Mouse (Mus musculus) limb, embryonic 14.5 days (tissue): ENCODE data around the gene Gm10644. TPM values are rescaled to one million over a fixed set of nuclear protein-coding genes. Genes with fewer than 3 reads are reported as not detected.
"Not testable (repeated sequence)": the region's sequence is repeated elsewhere in the genome, so short reads cannot be mapped to it uniquely, and the experiment has no call there.

Experiments used
- ATAC-seq: fragments of 200-750 bp; cut with Nextera tagmentation; 2 replicates; pipeline ENCODE4 v1.8.0; 2017; ENCODE audit warnings: low read depth, moderate number of reproducible peaks, moderate TSS enrichment; ENCODE audit not compliant: low FRiP score
- DNase-seq: peaks from one replicate; pipeline ENCODE4 v3.0.0-alpha.2; 2015; ENCODE audit warnings: low spot score
- H3K27ac ChIP-seq: fragments of 300-500 bp; sonication (generic); replicated peaks from 2 replicates; pipeline ENCODE4 v1.5.1; 2014; ENCODE audit warnings: low read depth, mild to moderate bottlenecking, low read length, moderate library complexity, mixed read lengths
- H3K27me3 ChIP-seq: fragments of 300-500 bp; sonication (generic); 2 replicates; pipeline ENCODE4 v1.6.1; 2014; ENCODE audit warnings: low read length, mixed read lengths; ENCODE audit not compliant: control insufficient read depth, insufficient read depth
- H3K36me3 ChIP-seq: fragments of 300-500 bp; sonication (generic); 2 replicates; pipeline ENCODE4 v1.6.1; 2014; ENCODE audit warnings: mild to moderate bottlenecking, low read length, moderate library complexity, mixed read lengths; ENCODE audit not compliant: control insufficient read depth, insufficient read depth
- H3K4me1 ChIP-seq: fragments of 300-500 bp; sonication (generic); 2 replicates; pipeline ENCODE4 v1.6.1; 2014; ENCODE audit warnings: antibody characterized with exemption, low read length, mixed read lengths; ENCODE audit not compliant: control insufficient read depth, insufficient read depth
- H3K4me2 ChIP-seq: fragments of 300-500 bp; sonication (generic); replicated peaks from 2 replicates; pipeline ENCODE4 v1.6.1; 2014; ENCODE audit warnings: low read depth, mild to moderate bottlenecking, low read length, moderate library complexity; ENCODE audit not compliant: severe bottlenecking
- H3K4me3 ChIP-seq: fragments of 300-500 bp; sonication (generic); replicated peaks from 2 replicates; pipeline ENCODE4 v1.5.1; 2014; ENCODE audit warnings: low read length
- H3K9ac ChIP-seq: fragments of 300-500 bp; sonication (generic); 2 replicates; pipeline ENCODE4 v1.6.1; 2014; ENCODE audit warnings: mild to moderate bottlenecking, low read depth, low read length, moderate library complexity; ENCODE audit not compliant: severe bottlenecking
- H3K9me3 ChIP-seq: fragments of 300-500 bp; sonication (generic); 2 replicates; pipeline ENCODE4 v1.6.1; 2016; ENCODE audit warnings: low read length; ENCODE audit not compliant: control insufficient read depth
- POLR2A ChIP-seq: fragments of 200-500 bp; IDR thresholded peaks from 2 replicates; pipeline ENCODE4 v1.8.0; 2012; ENCODE audit warnings: inconsistent platforms, mild to moderate bottlenecking, moderate library complexity, borderline replicate concordance; ENCODE audit not compliant: insufficient read depth, insufficient read length; ENCODE audit errors: extremely low read depth
- WGBS: fragments of 180-500 bp; shearing (Covaris S2); extraction: QIAGEN DNeasy Blood & Tissue Kit; methylation state at CpG from one replicate; pipeline ENCODE4 v1.1.7; 2014; 5-methylcytosine and 5-hydroxymethylcytosine counted together
- polyA plus RNA-seq, 2 experiments: library from polyadenylated mRNA; depleted of rRNA in 1 of 2; stranded (reverse) in 1 of 2; unstranded in 1 of 2; fragments of >200 nt; fragmentation: Nextera tagmentation in 1 of 2; extraction: Ambion mirVana in 1 of 2; gene quantifications; 2 replicates each; pipeline versions ENCODE4 v1.2.1 to v1.2.3; 2012 to 2014

The Gm10644 gene
- polyA plus RNA-seq, 2 experiments: 0.48 to 0.63 TPM

GRCm38 (mm10) chr8:83990170-83990569 lies 35.2 kb upstream of the Gm10644 start:
- Histone ChIP-seq H3K4me1 (no peaks in the 10 kb centered on the region), H3K36me3 (peaks cover 81% of the 10 kb centered on the region), H3K9me3 (no peaks in the 10 kb centered on the region), H3K9ac (no peak overlapping the region), H3K4me2 (no peak overlapping the region), H3K4me3 (no peak overlapping the region), H3K27ac (no peak overlapping the region), H3K27me3 (no peaks in the 10 kb centered on the region)
- TF ChIP-seq POLR2A: no peak
- ATAC-seq: no peak
- 95% methylated on average over 14 of the region's 14 CpGs for WGBS
- DNase-seq: no peak

GRCm38 (mm10) chr8:83989243-83989642 lies 34.2 kb upstream of the Gm10644 start:
- DNase-seq (no peak), ATAC-seq (no peak)
- Histone ChIP-seq H3K9me3 (no peaks in the 10 kb centered on the region), H3K4me1 (no peaks in the 10 kb centered on the region), H3K9ac (no peak overlapping the region), H3K27me3 (no peaks in the 10 kb centered on the region), H3K4me2 (no peak overlapping the region), H3K4me3 (no peak overlapping the region), H3K36me3 (peaks cover 85% of the 10 kb centered on the region), H3K27ac (no peak overlapping the region)
- 87% methylated on average over 7 of the region's 7 CpGs for WGBS
- TF ChIP-seq POLR2A: no peak

- H3K9me3 ChIP-seq, H3K4me1 ChIP-seq, H3K4me2 ChIP-seq, DNase-seq, H3K27me3 ChIP-seq, H3K27ac ChIP-seq, H3K9ac ChIP-seq, H3K4me3 ChIP-seq, ATAC-seq: not testable (repeated sequence)
- peaks cover 77% of the 10 kb centered on the region for H3K36me3 ChIP-seq
- WGBS: 96% methylated on average over 2 of the region's 2 CpGs
Measured at GRCm38 (mm10) chr8:83983222-83983621, 28.2 kb upstream of the Gm10644 start.

GRCm38 (mm10) chr8:83982449-83982848 lies 27.4 kb upstream of the Gm10644 start:
- H3K9ac ChIP-seq: no peak overlapping the region
- no peak overlapping the region for H3K27ac ChIP-seq
- H3K27me3 ChIP-seq: no peaks in the 10 kb centered on the region
- H3K4me1 ChIP-seq: peaks cover 3% of the 10 kb centered on the region; the same call in 1 of the 2 replicates
- 91% methylated on average over 4 of the region's 4 CpGs for WGBS
- H3K4me2 ChIP-seq: no peak overlapping the region
- H3K4me3 ChIP-seq: no peak overlapping the region
- no peak for TF ChIP-seq POLR2A
- ATAC-seq: no peak
- no peaks in the 10 kb centered on the region for H3K9me3 ChIP-seq
- no peak for DNase-seq
- H3K36me3 ChIP-seq: peaks cover 71% of the 10 kb centered on the region

- no peaks in the 10 kb centered on the region for H3K27me3 ChIP-seq
- H3K4me1 ChIP-seq: peaks cover 9% of the 10 kb centered on the region; the same call in 1 of the 2 replicates
- no peak for ATAC-seq
- no peak overlapping the region for H3K4me3 ChIP-seq
- H3K9ac ChIP-seq: no peak overlapping the region
- no peak overlapping the region for H3K27ac ChIP-seq
- no peaks in the 10 kb centered on the region for H3K9me3 ChIP-seq
- H3K36me3 ChIP-seq: peaks cover 62% of the 10 kb centered on the region
- H3K4me2 ChIP-seq: no peak overlapping the region
- no peak for DNase-seq
- no peak for TF ChIP-seq POLR2A
- WGBS: 95% methylated on average over 7 of the region's 7 CpGs
Measured at GRCm38 (mm10) chr8:83981533-83981932, 26.5 kb upstream of the Gm10644 start.

GRCm38 (mm10) chr8:83980845-83981244 lies 25.8 kb upstream of the Gm10644 start:
- DNase-seq (no peak), ATAC-seq (no peak)
- H3K27ac ChIP-seq: no peak overlapping the region
- WGBS: 80% methylated on average over 8 of the region's 8 CpGs
- H3K4me1 ChIP-seq: peaks cover 9% of the 10 kb centered on the region; the same call in 1 of the 2 replicates
- H3K4me2 ChIP-seq: no peak overlapping the region
- H3K27me3 ChIP-seq: no peaks in the 10 kb centered on the region
- no peak for TF ChIP-seq POLR2A
- H3K9me3 ChIP-seq: no peaks in the 10 kb centered on the region
- H3K4me3 ChIP-seq: no peak overlapping the region
- H3K36me3 ChIP-seq: peaks cover 60% of the 10 kb centered on the region
- H3K9ac ChIP-seq: no peak overlapping the region
